Mouse (Mus musculus) limb, embryonic 11.5 days (tissue): ENCODE results near the gene Hebp2. TPM values are rescaled to one million over a fixed set of nuclear protein-coding genes. Genes with fewer than 3 reads are reported as not detected.

Experiments
- ATAC-seq: fragments of 200-750 bp; cut with Nextera tagmentation; 2 replicates; pipeline ENCODE4 v1.8.0; 2017; ENCODE audit warnings: low read depth; ENCODE audit not compliant: insufficient number of reproducible peaks, low FRiP score, low TSS enrichment
- DNase-seq: peaks from one replicate; pipeline ENCODE4 v3.0.0-alpha.2; 2015; ENCODE audit warnings: low spot score
- H3K27ac ChIP-seq: fragments of 300-500 bp; sonication (generic); replicated peaks from 2 replicates; pipeline ENCODE4 v1.5.1; 2014; ENCODE audit warnings: low read depth, mild to moderate bottlenecking, low read length
- H3K27me3 ChIP-seq: fragments of 300-500 bp; sonication (generic); 2 replicates; pipeline ENCODE4 v1.6.1; 2014; ENCODE audit warnings: mild to moderate bottlenecking, low read length, mixed read lengths; ENCODE audit not compliant: control insufficient read depth, insufficient read depth
- H3K36me3 ChIP-seq: fragments of 300-500 bp; sonication (generic); 2 replicates; pipeline ENCODE4 v1.6.1; 2014; ENCODE audit warnings: mild to moderate bottlenecking, low read length, moderate library complexity, mixed read lengths; ENCODE audit not compliant: control insufficient read depth, insufficient read depth
- H3K4me1 ChIP-seq: fragments of 300-500 bp; sonication (generic); 2 replicates; pipeline ENCODE4 v1.6.1; 2014; ENCODE audit warnings: low read length, mixed read lengths; ENCODE audit not compliant: control insufficient read depth, insufficient read depth
- H3K4me2 ChIP-seq: fragments of 300-500 bp; sonication (generic); 2 replicates; pipeline ENCODE4 v1.6.1; 2014; ENCODE audit warnings: low read depth, mild to moderate bottlenecking, moderate library complexity; ENCODE audit not compliant: severe bottlenecking
- H3K4me3 ChIP-seq: fragments of 300-500 bp; sonication (generic); 2 replicates; pipeline ENCODE4 v1.5.1; 2014; ENCODE audit warnings: low read depth, low read length
- H3K9ac ChIP-seq: fragments of 300-500 bp; sonication (generic); 2 replicates; pipeline ENCODE4 v1.6.1; 2014; ENCODE audit warnings: mild to moderate bottlenecking, low read length
- H3K9me3 ChIP-seq: fragments of 300-500 bp; sonication (generic); 2 replicates; pipeline ENCODE4 v1.6.1; 2016; ENCODE audit warnings: low read length; ENCODE audit not compliant: control insufficient read depth
- WGBS: fragments of 180-500 bp; shearing (Covaris S2); extraction: QIAGEN DNeasy Blood & Tissue Kit; methylation state at CpG from one replicate; pipeline ENCODE4 v1.1.7; 2014; 5-methylcytosine and 5-hydroxymethylcytosine counted together
- polyA plus RNA-seq: library from polyadenylated mRNA; unstranded; fragments of >200 nt; fragmentation: Nextera tagmentation; extraction: Ambion mirVana; gene quantifications from 2 replicates; pipeline ENCODE4 v1.2.1, GENCODE M21; 2014

Hebp2 gene
- polyA plus RNA-seq, 1 experiment from 2014 or later: 19.7 TPM

DNA sequence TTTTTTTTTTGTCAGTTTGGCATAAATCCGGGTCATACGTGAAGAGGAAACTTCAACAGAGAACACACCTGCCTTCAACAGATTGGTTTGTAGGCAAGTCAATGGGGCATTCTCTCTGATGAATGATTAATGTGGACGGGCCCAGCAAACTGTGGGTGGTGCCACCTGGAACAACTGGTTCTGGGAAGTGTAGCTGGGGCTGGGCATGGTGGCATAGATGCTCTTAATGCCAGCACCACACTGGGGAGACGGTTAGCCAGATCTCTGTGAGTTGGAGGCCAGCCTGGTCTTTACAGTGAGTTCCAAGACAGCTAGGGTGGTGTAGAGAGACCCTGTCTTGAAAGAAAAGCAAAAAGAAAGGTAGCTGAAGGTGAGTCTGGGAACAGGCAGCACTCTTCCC is 1.5 kb upstream of the Hebp2 start:
- 83% methylated on average over 4 of the region's 4 CpGs for WGBS
- H3K4me2 ChIP-seq: no peak overlapping the region
- H3K9me3 ChIP-seq: no peaks in the 10 kb centered on the region
- DNase-seq (no peak), ATAC-seq (no peak)
- no peak overlapping the region for H3K27ac ChIP-seq
- no peak overlapping the region for H3K4me3 ChIP-seq
- H3K9ac ChIP-seq: no peak overlapping the region
- no peaks in the 10 kb centered on the region for H3K4me1 ChIP-seq
- H3K36me3 ChIP-seq: no peaks in the 10 kb centered on the region
- H3K27me3 ChIP-seq: no peaks in the 10 kb centered on the region

DNA sequence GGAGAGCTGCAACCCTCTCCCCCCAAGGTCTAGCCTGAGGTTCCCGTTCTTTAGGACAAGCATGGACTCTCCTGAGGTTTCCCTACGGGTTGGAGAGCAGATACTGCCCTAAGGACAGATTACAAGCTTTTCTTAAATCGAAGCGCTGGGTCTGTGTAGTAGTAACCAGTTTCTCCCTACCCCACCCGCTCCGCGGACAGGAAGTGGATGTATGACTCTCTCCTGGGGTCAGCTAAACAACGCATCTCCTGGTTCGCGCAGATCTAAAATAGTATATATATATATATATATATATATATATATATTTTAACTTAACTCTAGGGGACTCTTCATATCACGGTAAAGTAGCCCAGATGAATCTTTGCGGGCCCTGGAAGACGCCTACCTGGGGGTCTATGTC is 567 bp downstream of the Hebp2 start:
- Histone ChIP-seq H3K27me3 (no peaks in the 10 kb centered on the region), H3K4me3 (peak overlapping the region; percentile 56), H3K4me1 (no peaks in the 10 kb centered on the region), H3K4me2 (peak overlapping the region; percentile 87), H3K27ac (no peak overlapping the region), H3K9me3 (no peaks in the 10 kb centered on the region), H3K36me3 (no peaks in the 10 kb centered on the region), H3K9ac (peak overlapping the region; percentile 66)
- WGBS: 9% methylated on average over 13 of the region's 13 CpGs
- ATAC-seq (peak; percentile 18; the same call in 1 of the 2 replicates), DNase-seq (no peak)

GRCm38 (mm10) chr10:18536889-18537288 is 9.0 kb downstream of the Hebp2 start:
- Histone ChIP-seq H3K36me3 (no peaks in the 10 kb centered on the region), H3K9ac (no peak overlapping the region), H3K4me2 (no peak overlapping the region), H3K27ac (no peak overlapping the region), H3K4me1 (no peaks in the 10 kb centered on the region), H3K9me3 (no peaks in the 10 kb centered on the region), H3K4me3 (no peak overlapping the region), H3K27me3 (no peaks in the 10 kb centered on the region)
- ATAC-seq: no peak
- DNase-seq: no peak
- WGBS: 91% methylated on average over 2 of the region's 2 CpGs

GRCm38 (mm10) chr10:18532293-18532692 is 13.6 kb downstream of the Hebp2 start:
- no peaks in the 10 kb centered on the region for H3K9me3 ChIP-seq
- 52% methylated on average over 8 of the region's 8 CpGs for WGBS
- H3K36me3 ChIP-seq: no peaks in the 10 kb centered on the region
- no peaks in the 10 kb centered on the region for H3K27me3 ChIP-seq
- H3K4me1 ChIP-seq: no peaks in the 10 kb centered on the region
- H3K27ac ChIP-seq: no peak overlapping the region
- H3K4me3 ChIP-seq: no peak overlapping the region
- no peak for ATAC-seq
- H3K9ac ChIP-seq: no peak overlapping the region
- no peak overlapping the region for H3K4me2 ChIP-seq
- DNase-seq: peak; percentile 46

DNA sequence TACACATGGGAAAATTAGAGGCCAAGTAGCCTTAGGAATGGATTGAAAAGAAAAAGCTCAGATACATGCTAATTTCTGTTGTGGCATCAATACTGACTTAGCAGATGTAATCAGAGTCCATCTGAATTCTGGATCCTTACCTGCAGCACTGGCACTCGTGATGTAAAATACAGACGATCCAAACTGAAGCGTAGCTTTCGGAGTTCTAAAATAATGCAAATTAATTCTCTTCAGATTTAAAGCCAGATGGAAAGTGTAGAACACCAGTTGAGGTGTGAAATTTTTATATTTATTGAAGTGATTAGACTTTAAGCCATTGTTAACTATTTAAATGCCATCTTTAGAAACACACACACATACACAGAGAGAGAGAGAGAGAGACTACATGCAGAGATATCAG is 15.7 kb downstream of the Hebp2 start:
- H3K27me3 ChIP-seq: no peaks in the 10 kb centered on the region
- H3K27ac ChIP-seq: no peak overlapping the region

GRCm38 (mm10) chr10:18529177-18529576 is 16.7 kb downstream of the Hebp2 start:
- 87% methylated on average over 4 of the region's 4 CpGs for WGBS

More for the DNA sequence above, 15.7 kb downstream of the Hebp2 start:
- Histone ChIP-seq H3K4me2 (no peak overlapping the region), H3K4me1 (0 out of 2 replicates have a peak, but pooled peaks cover 3% of the 10 kb centered on the region), H3K9ac (no peak overlapping the region), H3K9me3 (no peaks in the 10 kb centered on the region), H3K36me3 (peaks cover 3% of the 10 kb centered on the region; the same call in 1 of the 2 replicates), H3K4me3 (no peak overlapping the region)
- WGBS: 91% methylated on average over 4 of the region's 4 CpGs
- ATAC-seq (no peak), DNase-seq (no peak)

GRCm38 (mm10) chr10:18528475-18528874 is 17.4 kb downstream of the Hebp2 start:
- H3K27me3 ChIP-seq: no peaks in the 10 kb centered on the region
- DNase-seq: no peak
- no peak overlapping the region for H3K27ac ChIP-seq
- no peak overlapping the region for H3K4me3 ChIP-seq
- 54% methylated on average over 5 of the region's 5 CpGs for WGBS
- no peak for ATAC-seq
- 0 out of 2 replicates have a peak, but pooled peaks cover 3% of the 10 kb centered on the region for H3K4me1 ChIP-seq
- H3K4me2 ChIP-seq: no peak overlapping the region
- H3K36me3 ChIP-seq: peaks cover 4% of the 10 kb centered on the region; the same call in 1 of the 2 replicates
- H3K9ac ChIP-seq: no peak overlapping the region
- no peaks in the 10 kb centered on the region for H3K9me3 ChIP-seq

More at GRCm38 (mm10) chr10:18529177-18529576, 16.7 kb downstream of the Hebp2 start:
- Histone ChIP-seq H3K4me1 (0 out of 2 replicates have a peak, but pooled peaks cover 3% of the 10 kb centered on the region), H3K4me2 (no peak overlapping the region), H3K4me3 (no peak overlapping the region), H3K27me3 (no peaks in the 10 kb centered on the region), H3K9me3 (no peaks in the 10 kb centered on the region), H3K27ac (no peak overlapping the region), H3K9ac (no peak overlapping the region), H3K36me3 (peaks cover 4% of the 10 kb centered on the region; the same call in 1 of the 2 replicates)
- ATAC-seq: no peak
- no peak for DNase-seq

GRCm38 (mm10) chr10:18527766-18528165 is 18.1 kb downstream of the Hebp2 start:
- H3K36me3 ChIP-seq: peaks cover 4% of the 10 kb centered on the region; the same call in 1 of the 2 replicates
- H3K27me3 ChIP-seq: no peaks in the 10 kb centered on the region
- no peak overlapping the region for H3K9ac ChIP-seq
- H3K27ac ChIP-seq: no peak overlapping the region
- ATAC-seq (no peak), DNase-seq (no peak)
- 0 out of 2 replicates have a peak, but pooled peaks cover 3% of the 10 kb centered on the region for H3K4me1 ChIP-seq
- 72% methylated on average over 7 of the region's 7 CpGs for WGBS
- H3K4me3 ChIP-seq: no peak overlapping the region
- H3K4me2 ChIP-seq: no peak overlapping the region
- no peaks in the 10 kb centered on the region for H3K9me3 ChIP-seq
